Mouse (Mus musculus) neural tube, embryonic 15.5 days (tissue): ENCODE measurements around the gene Abo. TPM values are rescaled to one million over a fixed set of nuclear protein-coding genes. Genes with fewer than 3 reads are reported as not detected.

Experiments used
- ATAC-seq: fragments of 200-750 bp; cut with Nextera tagmentation; 2 replicates; pipeline ENCODE4 v1.8.0; 2017; ENCODE audit warnings: mild to moderate bottlenecking, moderate TSS enrichment, moderate library complexity; ENCODE audit not compliant: low FRiP score
- H3K27ac ChIP-seq: fragments of 300-500 bp; sonication (generic); replicated peaks from 2 replicates; pipeline ENCODE4 v1.5.1; 2015; ENCODE audit warnings: mild to moderate bottlenecking, inconsistent platforms
- H3K27me3 ChIP-seq: fragments of 300-500 bp; sonication (generic); replicated peaks from 2 replicates; pipeline ENCODE4 v1.6.1; 2015; ENCODE audit warnings: inconsistent platforms
- H3K36me3 ChIP-seq: fragments of 300-500 bp; sonication (generic); 2 replicates; pipeline ENCODE4 v1.6.1; 2015; ENCODE audit warnings: inconsistent platforms
- H3K4me1 ChIP-seq: fragments of 300-500 bp; sonication (generic); 2 replicates; pipeline ENCODE4 v1.6.1; 2015; ENCODE audit warnings: inconsistent platforms
- H3K4me2 ChIP-seq: fragments of 300-500 bp; sonication (generic); 2 replicates; pipeline ENCODE4 v1.6.1; 2015; ENCODE audit warnings: inconsistent platforms, mild to moderate bottlenecking, moderate library complexity
- H3K4me3 ChIP-seq: fragments of 300-500 bp; sonication (generic); replicated peaks from 2 replicates; pipeline ENCODE4 v1.5.1; 2015; ENCODE audit warnings: mild to moderate bottlenecking, inconsistent platforms
- H3K9ac ChIP-seq: fragments of 300-500 bp; sonication (generic); replicated peaks from 2 replicates; pipeline ENCODE4 v1.6.1; 2015; ENCODE audit warnings: mild to moderate bottlenecking, inconsistent platforms
- H3K9me3 ChIP-seq: fragments of 300-500 bp; sonication (generic); replicated peaks from 2 replicates; pipeline ENCODE4 v1.6.1; 2016; ENCODE audit warnings: inconsistent platforms
- WGBS: fragments of 180-500 bp; shearing (Covaris S2); methylation state at CpG from one replicate; pipeline ENCODE4 v1.1.7; 2015; ENCODE audit warnings: mixed read lengths; 5-methylcytosine and 5-hydroxymethylcytosine counted together
- polyA plus RNA-seq: library from polyadenylated mRNA; unstranded; fragments of >200 nt; fragmentation: Nextera tagmentation; extraction: Ambion mirVana; gene quantifications from 2 replicates; pipeline ENCODE4 v1.2.1, GENCODE M21; 2015

Abo gene
- not detected in 2 replicates for polyA plus RNA-seq

DNA sequence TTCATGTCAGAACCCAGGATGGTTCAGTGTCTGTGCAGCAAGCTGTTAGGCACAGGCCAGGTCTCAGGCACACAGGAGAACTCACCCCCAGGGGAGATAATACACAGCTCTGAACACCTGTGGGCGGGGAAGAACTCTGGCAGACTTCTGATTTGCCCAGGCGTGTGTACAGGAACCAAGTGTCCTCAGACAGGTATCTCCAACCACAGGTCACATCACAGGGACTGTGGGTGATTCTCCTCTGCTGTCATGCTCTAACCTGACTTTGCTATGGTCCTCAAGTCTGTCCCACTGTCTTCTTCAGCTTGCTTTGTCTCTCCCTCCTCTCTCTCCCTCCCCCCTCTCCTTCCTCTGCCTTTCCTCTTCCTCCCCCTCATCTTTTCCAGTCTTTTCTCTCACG is at the start of gene Abo:
Abo (minus strand) TSS at position 101 of the 400 bp plus-strand sequence.
- Histone ChIP-seq H3K9ac (no peak within 1 kb of the TSS), H3K27me3 (no peaks in the 10 kb centered on the region), H3K4me1 (no peaks in the 10 kb centered on the region), H3K36me3 (no peaks in the 10 kb centered on the region), H3K4me3 (no peak within 1 kb of the TSS), H3K9me3 (no peaks in the 10 kb centered on the region), H3K4me2 (no peak within 1 kb of the TSS), H3K27ac (no peak within 1 kb of the TSS)
- ATAC-seq, result no peak
- WGBS, result 77% methylated on average over 3 of the region's 3 CpGs

DNA sequence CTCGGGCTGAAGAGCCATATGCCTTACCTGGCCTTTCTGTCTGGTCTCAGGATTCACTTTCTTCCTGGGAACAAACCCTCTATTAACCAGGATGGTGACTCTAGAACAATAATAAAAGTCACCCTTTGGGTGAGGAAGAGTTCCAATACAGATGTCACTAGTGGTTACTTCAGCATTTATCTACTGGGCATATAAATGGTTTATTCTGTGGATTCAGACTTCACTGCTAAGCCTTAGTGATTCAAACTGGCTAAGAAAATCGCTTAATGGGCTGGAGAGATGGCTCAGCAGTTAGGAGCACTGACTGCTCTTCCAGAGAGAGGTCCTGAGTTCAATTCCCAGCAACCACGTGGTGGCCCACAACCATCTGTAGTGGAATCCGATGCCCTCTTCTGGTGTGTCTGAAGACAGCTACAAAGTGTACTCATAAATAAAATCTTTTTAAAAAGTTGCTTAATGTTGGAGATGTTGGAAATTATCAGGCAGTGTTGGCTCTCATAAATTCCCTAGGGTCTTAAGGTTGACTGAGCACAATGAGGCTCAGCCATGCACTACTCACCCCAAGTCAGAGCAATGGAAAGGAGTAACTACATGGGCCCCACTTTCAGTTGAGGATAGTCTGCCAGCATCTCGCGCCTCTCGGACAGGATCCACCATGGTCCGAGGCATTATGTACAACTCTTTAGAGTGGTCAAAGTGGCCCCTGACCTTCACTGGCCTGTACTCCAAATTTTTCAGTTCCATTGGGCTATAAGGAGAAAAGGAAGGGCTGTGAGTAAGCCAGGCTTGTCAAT is 49.6 kb upstream of the Abo start:
- H3K4me1 ChIP-seq, result peaks cover 58% of the 10 kb centered on the region
- no peak for ATAC-seq
- no peak overlapping the region for H3K9ac ChIP-seq
- no peak overlapping the region for H3K27ac ChIP-seq
- H3K9me3 ChIP-seq, result no peaks in the 10 kb centered on the region
- H3K4me3 ChIP-seq, result peak overlapping the region; percentile 9; the same call in 1 of the 2 replicates
- H3K27me3 ChIP-seq, result no peaks in the 10 kb centered on the region
- WGBS, result 63% methylated on average over 8 of the region's 8 CpGs
- peaks cover 40% of the 10 kb centered on the region for H3K36me3 ChIP-seq
- peak overlapping the region; percentile 7; the same call in 1 of the 2 replicates for H3K4me2 ChIP-seq

DNA sequence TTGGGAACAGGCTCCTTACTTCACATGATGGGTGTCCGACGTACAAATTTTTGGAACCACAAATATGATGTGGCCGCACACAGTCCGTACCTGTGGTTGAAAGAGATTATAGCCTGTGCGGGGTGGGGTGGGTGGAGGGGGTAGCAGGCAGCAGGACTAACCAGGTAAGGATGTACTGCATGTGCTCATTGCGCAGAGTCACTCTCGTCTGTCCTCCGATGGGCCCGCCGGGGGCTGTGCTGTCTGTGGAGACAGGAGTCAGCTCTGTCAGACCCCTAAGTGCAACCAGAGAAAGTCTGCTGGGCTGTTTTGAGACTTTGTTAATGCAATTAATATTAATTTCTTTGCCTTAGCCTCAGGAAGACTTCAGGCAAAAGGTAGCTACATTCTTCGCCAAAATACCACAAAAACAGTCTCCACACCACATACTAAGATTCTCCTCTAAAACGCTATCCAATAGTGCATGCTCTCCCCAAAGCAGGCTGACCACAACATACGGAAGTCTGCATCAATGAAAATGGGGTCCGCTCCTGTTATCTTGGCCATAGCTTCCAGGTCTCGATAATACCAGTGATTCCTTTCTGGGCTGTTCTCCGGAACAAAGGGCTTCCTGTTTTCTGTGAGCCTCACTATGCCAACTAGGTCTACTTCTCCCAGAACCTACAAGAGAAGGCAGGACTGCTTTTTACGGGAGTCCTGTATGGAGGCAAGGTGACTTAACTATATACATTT is 48.8 kb upstream of the Abo start:
- H3K4me3 ChIP-seq, result no peak overlapping the region
- 87% methylated on average over 17 of the region's 17 CpGs for WGBS
- H3K36me3 ChIP-seq, result peaks cover 33% of the 10 kb centered on the region
- H3K9ac ChIP-seq, result no peak overlapping the region
- H3K27ac ChIP-seq, result no peak overlapping the region
- no peaks in the 10 kb centered on the region for H3K9me3 ChIP-seq
- H3K4me2 ChIP-seq, result no peak overlapping the region
- ATAC-seq, result no peak
- peaks cover 65% of the 10 kb centered on the region for H3K4me1 ChIP-seq
- H3K27me3 ChIP-seq, result no peaks in the 10 kb centered on the region

DNA sequence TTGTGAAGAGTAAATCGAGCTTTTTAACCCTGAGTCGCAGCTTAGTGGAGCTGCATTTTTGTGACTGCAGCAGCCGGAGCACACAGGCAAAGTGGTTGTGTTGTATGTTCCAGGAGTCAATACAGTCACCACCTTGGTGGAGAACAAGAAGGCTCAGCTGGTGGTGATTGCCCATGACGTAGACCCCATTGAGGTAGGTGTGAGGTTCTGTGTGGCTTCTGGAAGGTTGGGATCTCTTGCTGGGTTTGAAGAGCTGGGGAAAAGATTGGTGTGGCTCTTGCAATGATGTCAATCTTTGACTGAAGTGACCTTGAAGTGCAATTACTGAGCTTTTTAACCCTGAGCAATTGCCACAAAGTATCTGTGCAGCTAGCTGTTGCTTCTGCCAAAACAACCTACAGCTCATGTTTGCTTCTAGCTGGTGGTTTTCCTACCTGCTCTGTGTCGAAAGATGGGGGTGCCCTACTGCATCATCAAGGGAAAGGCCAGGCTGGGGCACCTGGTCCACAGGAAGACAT is 47.5 kb upstream of the Abo start:
- no peaks in the 10 kb centered on the region for H3K9me3 ChIP-seq
- H3K27ac ChIP-seq, result no peak overlapping the region
- 72% methylated on average over 5 of the region's 5 CpGs for WGBS
- no peak for ATAC-seq
- peaks cover 65% of the 10 kb centered on the region for H3K4me1 ChIP-seq
- H3K27me3 ChIP-seq, result no peaks in the 10 kb centered on the region
- peak overlapping the region; percentile 98 for H3K9ac ChIP-seq
- peak overlapping the region; percentile 98 for H3K4me2 ChIP-seq
- H3K36me3 ChIP-seq, result peaks cover 39% of the 10 kb centered on the region
- H3K4me3 ChIP-seq, result peak overlapping the region; percentile 91

DNA sequence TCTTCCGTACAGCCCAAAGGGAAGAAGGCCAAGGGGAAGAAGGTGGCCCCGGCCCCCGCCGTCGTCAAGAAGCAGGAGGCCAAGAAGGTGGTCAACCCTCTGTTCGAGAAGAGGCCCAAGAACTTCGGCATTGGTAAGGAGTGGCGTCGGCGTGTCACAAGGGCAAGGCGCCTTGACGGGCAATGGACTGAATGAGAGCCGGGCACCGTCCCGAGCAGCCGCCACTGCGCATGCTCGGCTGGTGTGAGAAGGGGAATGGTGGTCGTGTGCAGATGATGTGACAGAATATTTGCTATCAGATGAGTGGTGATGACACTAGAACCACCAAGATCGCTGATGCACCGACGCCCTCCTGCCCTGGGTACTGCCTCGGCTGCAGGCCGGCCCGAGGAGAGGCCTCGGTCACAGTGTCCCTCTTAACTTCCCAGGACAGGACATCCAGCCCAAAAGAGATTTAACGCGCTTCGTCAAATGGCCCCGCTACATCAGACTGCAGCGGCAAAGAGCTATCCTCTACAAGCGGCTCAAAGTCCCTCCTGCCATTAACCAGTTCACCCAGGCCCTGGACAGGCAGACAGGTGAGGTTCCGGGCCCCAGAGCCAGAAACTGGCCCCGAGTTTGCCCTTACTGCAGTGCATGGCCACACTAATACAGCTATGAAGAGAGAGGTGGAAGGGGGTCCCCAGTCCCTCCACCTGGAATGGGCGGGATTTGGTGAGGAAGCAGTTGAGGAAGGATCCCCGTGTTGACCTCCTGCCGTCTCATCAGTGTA is 46.4 kb upstream of the Abo start:
- Histone ChIP-seq H3K27ac (peak overlapping the region; percentile 93), H3K9ac (peak overlapping the region; percentile 98), H3K4me3 (peak overlapping the region; percentile 91), H3K36me3 (peaks cover 51% of the 10 kb centered on the region), H3K27me3 (no peaks in the 10 kb centered on the region), H3K4me2 (peak overlapping the region; percentile 98), H3K9me3 (no peaks in the 10 kb centered on the region), H3K4me1 (peaks cover 59% of the 10 kb centered on the region)
- peak; percentile 63 for ATAC-seq
- 1% methylated on average over 37 of the region's 37 CpGs for WGBS

DNA sequence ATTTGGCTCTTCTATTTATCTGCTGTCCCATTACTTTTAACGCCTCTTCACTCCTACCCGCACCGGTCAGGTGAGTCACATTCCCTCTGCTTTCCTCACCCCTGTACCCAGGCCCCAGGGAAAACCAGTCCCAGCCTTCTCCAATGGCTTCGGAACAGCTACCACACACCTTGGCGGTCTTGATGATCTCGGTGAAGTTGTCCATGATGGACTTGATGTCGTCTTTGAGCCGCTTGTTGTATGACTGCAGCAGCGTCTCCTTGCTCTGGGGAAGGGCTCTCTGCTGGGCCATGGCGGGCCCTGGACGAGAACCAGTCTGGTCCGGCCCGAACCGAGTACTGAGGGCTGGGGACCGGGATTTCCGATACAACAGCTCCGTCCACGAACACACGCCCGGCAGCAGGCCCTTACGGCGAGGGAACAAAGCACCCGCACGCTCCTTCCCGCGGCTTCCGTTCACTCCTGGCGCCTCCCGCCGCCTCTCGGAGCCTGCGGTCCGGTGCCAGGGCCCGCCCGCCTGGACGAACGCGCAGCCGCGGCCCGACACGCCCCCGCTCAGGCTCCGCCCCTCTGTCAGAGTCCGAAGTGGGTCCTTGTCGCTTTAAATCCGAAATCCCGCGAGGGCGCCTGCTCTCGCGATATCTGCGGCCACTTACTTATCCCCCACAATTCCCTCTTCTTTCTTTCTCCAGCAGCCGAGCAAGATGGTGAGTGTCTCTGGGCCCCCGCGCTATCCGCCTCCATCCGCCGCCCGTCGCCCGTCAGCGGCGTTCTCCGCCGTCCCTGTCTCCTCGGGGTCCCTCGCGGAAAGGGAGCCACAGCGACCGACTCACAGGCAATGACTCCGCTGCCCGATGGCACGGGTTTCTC is 45.6 kb upstream of the Abo start, which contains the start of the genes Med22 and Rpl7a:
Med22 (minus strand) TSS at position 554 of the 870 bp plus-strand sequence.
Rpl7a (plus strand) TSS at position 641 of the 870 bp plus-strand sequence.
- Histone ChIP-seq H3K4me1 (peaks cover 55% of the 10 kb centered on the region), H3K36me3 (peaks cover 59% of the 10 kb centered on the region), H3K27ac (peak within 1 kb of the TSS; percentile 93), H3K4me2 (peak within 1 kb of the TSS; percentile 98), H3K9me3 (no peaks in the 10 kb centered on the region), H3K4me3 (peak within 1 kb of the TSS; percentile 91), H3K9ac (peak within 1 kb of the TSS; percentile 98), H3K27me3 (no peaks in the 10 kb centered on the region)
- under 1% methylated on average over 62 of the region's 74 CpGs for WGBS
- peak; percentile 93 for ATAC-seq

DNA sequence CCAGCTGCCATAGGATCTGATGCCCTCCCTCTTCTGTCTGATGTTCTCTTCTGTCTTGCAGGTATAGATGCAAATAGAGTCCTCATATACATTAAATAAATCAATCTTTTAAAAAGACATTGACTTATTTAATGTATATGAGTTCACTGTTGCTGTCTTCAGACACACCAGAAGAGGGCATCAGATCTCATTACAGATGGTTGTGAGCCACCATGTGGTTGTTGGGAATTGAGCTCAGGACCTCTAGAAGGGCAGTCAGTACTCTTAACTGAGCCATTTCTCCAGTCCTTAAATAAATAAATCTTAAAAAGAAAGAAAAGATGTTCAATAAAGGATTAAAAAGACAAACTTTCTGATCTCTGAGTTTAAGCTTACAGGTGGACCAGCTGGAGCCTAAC is 44.6 kb upstream of the Abo start:
- H3K36me3 ChIP-seq, result peaks cover 64% of the 10 kb centered on the region

DNA sequence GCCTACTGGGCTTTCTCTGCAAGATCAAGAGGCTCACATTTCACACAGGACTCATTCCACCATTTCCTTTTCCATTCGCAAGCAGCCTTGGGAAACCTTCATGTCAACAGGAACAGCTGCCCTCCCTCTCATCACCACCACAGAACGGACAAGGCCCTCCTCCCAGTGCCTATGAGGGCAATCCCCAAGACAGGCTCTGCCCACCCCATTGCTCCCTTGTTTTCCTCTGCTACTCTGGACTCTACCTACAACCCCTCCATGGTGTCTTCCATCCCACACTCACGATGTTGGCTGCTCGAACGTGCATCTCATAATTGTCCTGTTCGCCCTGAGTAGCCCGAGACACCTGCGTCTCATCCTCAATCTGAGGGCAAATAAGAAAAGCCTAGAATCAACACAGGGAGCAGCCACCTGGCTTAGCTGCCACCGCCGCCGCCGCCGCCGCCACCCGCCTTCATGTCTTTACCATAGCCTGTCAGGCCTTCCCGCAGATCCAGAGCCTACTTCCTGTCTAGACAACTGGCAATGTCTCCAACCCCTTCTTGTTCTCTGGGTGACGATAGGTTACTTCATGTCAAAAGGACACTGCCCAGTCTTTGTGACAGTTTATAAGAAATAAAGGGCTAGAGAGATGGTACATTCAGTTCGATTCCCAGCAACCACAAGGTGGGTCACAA is 44.1 kb upstream of the Abo start:
- H3K27me3 ChIP-seq, result no peaks in the 10 kb centered on the region
- WGBS, result 87% methylated on average over 18 of the region's 18 CpGs
- no peaks in the 10 kb centered on the region for H3K9me3 ChIP-seq
- no peak for ATAC-seq
- no peak overlapping the region for H3K27ac ChIP-seq
- peaks cover 48% of the 10 kb centered on the region for H3K4me1 ChIP-seq
- peak overlapping the region; percentile 91 for H3K4me3 ChIP-seq
- peak overlapping the region; percentile 94 for H3K9ac ChIP-seq
- peak overlapping the region; percentile 62 for H3K4me2 ChIP-seq
- peaks cover 61% of the 10 kb centered on the region for H3K36me3 ChIP-seq

More for the DNA sequence above, 44.6 kb upstream of the Abo start:
- H3K4me1 ChIP-seq, result peaks cover 46% of the 10 kb centered on the region
- H3K4me2 ChIP-seq, result peak overlapping the region; percentile 62
- H3K9ac ChIP-seq, result peak overlapping the region; percentile 94
- peak overlapping the region; percentile 93; the same call in 1 of the 2 replicates for H3K27ac ChIP-seq
- no peaks in the 10 kb centered on the region for H3K27me3 ChIP-seq
- no peaks in the 10 kb centered on the region for H3K9me3 ChIP-seq
- ATAC-seq, result no peak
- H3K4me3 ChIP-seq, result peak overlapping the region; percentile 91

DNA sequence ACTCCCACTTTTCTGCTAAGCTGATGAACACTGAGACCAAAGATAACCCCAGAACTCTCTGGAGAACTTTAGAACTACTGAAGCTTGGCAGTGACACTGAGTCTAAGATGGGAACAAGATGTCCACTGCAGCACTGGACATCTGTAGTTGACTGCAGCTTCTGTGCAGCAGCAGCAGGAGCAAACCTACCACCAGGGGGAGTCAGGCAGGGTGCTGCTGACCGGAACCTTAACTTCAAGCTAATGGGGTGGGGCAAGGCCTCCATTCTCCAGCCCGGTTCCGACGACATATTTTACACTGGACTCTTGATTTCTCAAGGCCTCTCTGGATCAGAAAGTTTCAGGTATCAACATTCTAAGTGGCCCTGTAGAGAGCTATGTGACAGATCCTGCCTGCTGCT is 42.3 kb upstream of the Abo start:
- peaks cover 47% of the 10 kb centered on the region for H3K4me1 ChIP-seq
- H3K9ac ChIP-seq, result no peak overlapping the region
- H3K9me3 ChIP-seq, result no peaks in the 10 kb centered on the region
- ATAC-seq, result no peak
- no peak overlapping the region for H3K4me2 ChIP-seq
- no peak overlapping the region for H3K27ac ChIP-seq
- no peaks in the 10 kb centered on the region for H3K27me3 ChIP-seq
- H3K36me3 ChIP-seq, result peaks cover 44% of the 10 kb centered on the region
- no peak overlapping the region for H3K4me3 ChIP-seq
- WGBS, result 65% methylated on average over 4 of the region's 4 CpGs

DNA sequence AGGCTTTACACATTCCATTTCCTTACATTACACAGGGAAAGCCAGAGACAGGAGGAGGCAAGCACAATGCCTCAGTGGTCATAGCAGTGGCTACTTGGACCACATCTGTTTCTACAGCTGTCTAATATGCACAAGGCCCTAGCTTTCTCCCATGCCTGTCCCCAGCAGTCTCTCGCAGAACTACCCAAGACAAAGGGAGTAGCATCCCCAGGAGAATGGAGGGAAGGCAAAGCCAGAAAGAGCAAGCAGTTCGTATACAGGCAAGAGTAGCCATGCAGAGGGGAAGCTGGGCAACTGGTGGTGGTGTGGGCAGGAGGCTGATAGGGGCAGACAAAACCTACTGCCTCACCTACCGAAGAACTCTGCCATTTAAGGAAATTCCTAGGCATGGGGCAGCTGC is 41.7 kb upstream of the Abo start:
- WGBS, result 94% methylated on average over 3 of the region's 3 CpGs

More for the DNA sequence above, 41.7 kb upstream of the Abo start:
- peaks cover 47% of the 10 kb centered on the region for H3K4me1 ChIP-seq
- no peak overlapping the region for H3K4me3 ChIP-seq
- no peak overlapping the region for H3K4me2 ChIP-seq
- H3K27ac ChIP-seq, result no peak overlapping the region
- H3K9ac ChIP-seq, result no peak overlapping the region
- peaks cover 42% of the 10 kb centered on the region for H3K36me3 ChIP-seq
- ATAC-seq, result no peak
- H3K9me3 ChIP-seq, result no peaks in the 10 kb centered on the region
- no peaks in the 10 kb centered on the region for H3K27me3 ChIP-seq
